Mouse (Mus musculus) small intestine, adult 2 months (tissue): Measurements from ENCODE around the gene Far1.

Experiments used
- CTCF ChIP-seq: fragments of 200-500 bp; IDR thresholded peaks from 2 replicates; pipeline ENCODE4 v1.5.1; 2012; ENCODE audit warnings: low read depth, mild to moderate bottlenecking, control low read depth, inconsistent platforms, low read length, moderate library complexity, mixed read lengths; ENCODE audit not compliant: insufficient replicate concordance, insufficient read length; ENCODE audit errors: extremely low read depth
- POLR2A ChIP-seq: fragments of 200-500 bp; IDR thresholded peaks from 2 replicates; pipeline ENCODE4 v1.6.1; 2012; ENCODE audit warnings: low read depth, mild to moderate bottlenecking, control low read depth, inconsistent platforms, low read length, moderate library complexity

DNA sequence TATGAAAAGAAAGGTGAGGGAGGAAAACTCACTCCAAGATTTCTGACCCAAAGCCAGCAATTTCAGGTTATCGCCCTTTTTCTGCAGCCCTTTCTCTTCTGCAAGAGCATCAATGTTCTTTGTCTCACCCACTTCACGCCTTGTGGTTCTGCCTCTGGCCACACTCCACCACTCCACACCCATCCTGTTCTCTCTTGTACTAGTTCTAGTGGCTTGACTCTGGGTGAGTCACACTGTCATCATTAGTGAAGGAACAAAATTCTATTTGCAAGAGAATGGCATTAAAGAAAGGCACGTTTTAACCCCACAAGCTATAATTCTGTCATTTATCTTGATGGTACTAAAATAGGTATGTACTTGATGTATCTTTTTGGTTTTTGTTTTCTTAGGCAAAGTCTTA lies 15.2 kb upstream of the Far1 start:
- TF ChIP-seq POLR2A (no peak), CTCF (no peak)
